Mouse (Mus musculus) neutrophil, adult 65 days (primary cell): ENCODE results near the gene Psma5. TPM values are rescaled to one million over a fixed set of nuclear protein-coding genes. Genes with fewer than 3 reads are reported as not detected.

Experiments
- total RNA-seq: library from RNA; stranded (reverse); gene quantifications from 2 replicates; pipeline ENCODE4 v1.2.4, GENCODE M21; 2023

The Psma5 gene
- total RNA-seq = 21.8 and 27.1 TPM in 2 replicates

DNA sequence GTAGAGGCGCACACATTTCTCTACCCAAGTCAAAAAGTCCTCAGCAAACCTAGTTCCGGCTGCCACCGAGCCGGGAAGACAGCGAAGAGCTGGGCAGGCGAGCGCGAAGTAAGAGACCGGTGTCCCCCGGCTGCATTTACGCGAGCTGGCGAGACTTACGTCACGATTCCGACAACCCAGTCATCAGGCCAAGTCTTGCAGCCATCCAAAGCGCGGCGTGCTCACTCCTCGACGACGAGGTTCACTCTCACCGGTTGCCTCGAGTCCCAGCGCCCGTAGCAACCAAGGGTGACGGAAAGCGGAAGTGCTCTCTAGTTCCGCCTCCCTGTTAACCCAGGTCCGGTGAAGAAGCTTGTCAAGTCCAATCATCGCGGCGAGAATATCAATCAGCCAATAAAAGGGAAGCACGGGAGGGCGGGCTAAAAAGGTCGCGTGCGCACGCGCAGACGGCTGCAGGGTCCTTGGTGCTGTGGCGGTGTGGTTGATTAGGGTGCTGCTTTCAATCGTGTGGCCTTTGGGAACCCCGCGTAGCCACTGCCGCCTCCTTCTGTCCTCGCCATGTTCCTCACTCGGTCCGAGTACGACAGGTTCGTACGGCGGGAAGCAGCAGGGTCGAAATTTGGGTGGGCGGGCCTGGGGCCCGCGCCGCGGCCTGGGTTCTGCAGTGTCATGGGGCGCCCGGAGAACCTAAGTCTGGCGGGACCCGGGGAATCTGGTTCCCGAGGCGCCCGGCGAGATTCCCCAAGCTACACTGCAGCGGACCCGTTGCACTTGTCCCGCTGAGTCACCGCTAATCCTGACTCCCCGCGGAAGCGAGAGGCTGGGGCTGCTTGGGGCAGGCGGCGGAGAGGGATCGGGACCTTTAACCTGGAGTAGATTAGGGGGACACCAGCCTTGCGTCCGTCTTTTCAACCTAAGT is at the start of gene Psma5:
TSS of gene Psma5 (plus strand) at position 208 of the 919 bp plus-strand sequence.

DNA sequence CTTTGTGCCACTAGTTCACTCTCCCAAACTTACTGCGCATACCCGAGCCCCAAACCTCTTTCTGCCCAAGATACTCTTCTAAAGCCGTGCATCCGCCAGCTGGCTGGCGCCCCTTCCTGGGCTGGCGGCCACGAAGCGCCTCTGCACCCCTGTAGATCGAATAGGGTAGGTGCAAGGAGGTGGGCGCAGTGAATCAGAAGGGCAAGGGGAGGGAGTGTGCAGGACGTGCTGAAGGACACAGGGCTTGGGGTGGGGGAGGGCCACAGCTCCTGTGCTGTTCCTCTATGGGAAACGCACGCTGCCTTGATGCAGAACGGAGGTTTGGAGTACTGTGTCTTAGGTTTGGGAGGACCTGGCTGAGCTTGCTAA is 46.0 kb upstream of the Psma5 start, which contains the start of gene Atxn7l2:
TSS of gene Atxn7l2 (minus strand) at position 164 of the 369 bp plus-strand sequence.

GRCm38 (mm10) chr3:108226558-108227350 is 30.0 kb upstream of the Psma5 start, which contains the start of gene Sypl2:
Gene Sypl2 (minus strand): TSS chr3:108226648.

DNA sequence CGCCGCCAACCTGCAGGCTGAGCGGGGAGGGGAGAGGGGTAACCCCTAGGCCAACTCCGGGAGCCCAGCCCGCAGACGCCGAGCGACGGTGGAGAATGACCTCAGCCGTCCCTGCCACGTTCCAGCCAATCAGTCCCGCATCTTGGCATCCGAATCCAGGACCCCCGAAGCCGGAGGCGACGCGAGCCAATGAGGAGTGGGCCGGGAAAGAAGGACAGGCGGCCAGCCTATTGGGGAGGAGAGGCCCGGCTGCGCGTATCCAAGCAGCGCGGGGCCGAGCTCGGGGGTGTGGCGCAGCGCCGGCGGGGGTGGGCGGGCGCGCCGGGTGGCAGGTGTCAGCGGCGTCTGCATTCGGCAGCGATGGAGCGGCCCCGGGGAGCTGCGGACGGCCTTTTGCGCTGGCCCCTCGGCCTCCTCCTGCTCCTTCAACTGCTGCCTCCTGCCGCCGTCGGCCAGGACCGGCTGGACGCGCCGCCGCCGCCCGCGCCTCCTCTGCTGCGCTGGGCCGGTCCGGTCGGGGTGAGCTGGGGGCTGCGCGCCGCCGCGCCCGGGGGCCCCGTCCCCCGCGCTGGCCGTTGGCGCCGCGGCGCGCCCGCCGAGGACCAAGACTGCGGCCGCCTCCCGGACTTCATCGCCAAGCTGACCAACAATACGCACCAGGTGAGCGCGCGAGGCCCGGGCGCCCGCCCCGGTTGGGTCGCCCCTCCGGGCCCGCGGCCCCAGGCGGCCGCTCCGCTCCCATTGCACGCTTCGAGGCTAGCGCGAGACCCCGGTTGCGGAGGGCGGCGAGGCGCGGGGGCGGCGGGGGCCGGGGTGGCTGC is 27.3 kb downstream of the Psma5 start, which contains the start of gene Sort1:
TSS of gene Sort1 (plus strand) at position 302 of the 821 bp plus-strand sequence.

Other genes starting within 250 kb of the Psma5 start
- 84.1 TPM in 2 replicates for gene Gstm1, start 239.0 kb upstream of the Psma5 start, total RNA-seq
- 5.0 and 5.9 TPM in 2 replicates for gene Gstm4, start 212.0 kb upstream of the Psma5 start, total RNA-seq
- gene Ampd2, start 170.3 kb upstream of the Psma5 start, total RNA-seq = 66.8 and 71.1 TPM in 2 replicates
- gene Gnat2, start 164.1 kb upstream of the Psma5 start, total RNA-seq = not detected in 2 replicates
- gene Gnai3, start 110.8 kb upstream of the Psma5 start, total RNA-seq = 113 and 120 TPM in 2 replicates
- gene Gpr61, start 102.0 kb upstream of the Psma5 start, total RNA-seq = not detected in 2 replicates
- 0.50 and 0.69 TPM in 2 replicates for gene Amigo1, start 70.6 kb upstream of the Psma5 start, total RNA-seq
- gene Cyb561d1, start 55.7 kb upstream of the Psma5 start, total RNA-seq = 39.0 and 42.1 TPM in 2 replicates
- 10.2 and 11.0 TPM in 2 replicates for gene Atxn7l2, start 46.0 kb upstream of the Psma5 start, total RNA-seq
- not detected in 2 replicates for gene Sypl2, start 30.3 kb upstream of the Psma5 start, total RNA-seq
- 139 and 173 TPM in 2 replicates for gene Sort1, start 27.2 kb downstream of the Psma5 start, total RNA-seq
- gene Mybphl, start 108.0 kb downstream of the Psma5 start, total RNA-seq = 0.32 TPM in 1 of 2 replicates, not detected in the other
- gene Psrc1, start 126.9 kb downstream of the Psma5 start, total RNA-seq = 6.2 TPM in 2 replicates
- gene Celsr2, start 158.6 kb downstream of the Psma5 start, total RNA-seq = 0.60 and 0.68 TPM in 2 replicates
- gene Sars, start 188.3 kb downstream of the Psma5 start, total RNA-seq = 41.8 and 57.4 TPM in 2 replicates